Mouse (Mus musculus) heart, adult 2 months (tissue): Measurements from ENCODE around the gene Cdc42. TPM values are rescaled to one million over a fixed set of nuclear protein-coding genes. Genes with fewer than 3 reads are reported as not detected.

Experiments used
- DNase-seq, 2 experiments: peaks; one replicate each; pipeline ENCODE4 v3.0.0; 2021
- H3K27ac ChIP-seq: fragments of 200-600 bp; 2 replicates; pipeline ENCODE4 v1.8.1; 2022
- H3K27me3 ChIP-seq: fragments of 200-500 bp; 2 replicates; pipeline ENCODE4 v1.6.1; 2012; ENCODE audit warnings: mild to moderate bottlenecking, low read length, inconsistent platforms, mixed read lengths; ENCODE audit not compliant: control insufficient read depth, insufficient read depth
- H3K36me3 ChIP-seq: fragments of 200-500 bp; 2 replicates; pipeline ENCODE4 v1.6.1; 2012; ENCODE audit warnings: low read length, inconsistent platforms; ENCODE audit not compliant: control insufficient read depth, insufficient read depth
- H3K4me1 ChIP-seq: fragments of 200-500 bp; 2 replicates; pipeline ENCODE4 v1.6.1; 2011; ENCODE audit warnings: low read length; ENCODE audit not compliant: control insufficient read depth, insufficient read depth
- H3K4me3 ChIP-seq: fragments of 200-600 bp; 2 replicates; pipeline ENCODE4 v1.8.1; 2022
- H3K79me2 ChIP-seq: fragments of 200-500 bp; replicated peaks from 2 replicates; pipeline ENCODE4 v1.6.1; 2012; ENCODE audit warnings: mild to moderate bottlenecking, inconsistent platforms, low read length, moderate library complexity, mixed read lengths; ENCODE audit not compliant: control insufficient read depth, insufficient read depth
- H3K9ac ChIP-seq: fragments of 200-500 bp; 2 replicates; pipeline ENCODE4 v1.6.1; 2012; ENCODE audit warnings: low read depth, mild to moderate bottlenecking, control low read depth, inconsistent platforms, low read length, mixed read lengths
- CTCF ChIP-seq: fragments of 200-600 bp; IDR thresholded peaks from 2 replicates; pipeline ENCODE4 v1.8.1; 2022; ENCODE audit warnings: antibody characterized with exemption, mild to moderate bottlenecking, moderate library complexity
- EP300 ChIP-seq: fragments of 200-500 bp; IDR thresholded peaks from 2 replicates; pipeline ENCODE4 v1.6.1; 2011; ENCODE audit warnings: low read depth, low read length, control low read depth; ENCODE audit not compliant: insufficient read depth
- POLR2A ChIP-seq: fragments of 200-500 bp; IDR thresholded peaks from 2 replicates; pipeline ENCODE4 v1.6.1; 2011; ENCODE audit warnings: mild to moderate bottlenecking, low read depth, low read length, control low read depth; ENCODE audit not compliant: insufficient read depth
- WGBS: fragments of 180-500 bp; shearing (Covaris S2); methylation state at CpG from one replicate; pipeline ENCODE4 v1.1.7; 2018; 5-methylcytosine and 5-hydroxymethylcytosine counted together
- intact Hi-C: fragments of 180-260 bp; cut with DNase I; formaldehyde crosslinking; loops from one replicate; pipeline ENCODE4 v1.15.1; 2025
- polyA plus RNA-seq: library from polyadenylated mRNA; depleted of rRNA; stranded (reverse); fragments of >200 nt; gene quantifications from 2 replicates; pipeline ENCODE4 v1.2.3, GENCODE M21; 2012
- total RNA-seq, 2 experiments: library from RNA; stranded (reverse); gene quantifications; 2 replicates each; pipeline ENCODE4 v1.2.3; 2021

Gene Cdc42
- total and polyA plus RNA-seq, 3 experiments: 68.4 to 137 (median 136) TPM

GRCm38 (mm10) chr4:137358291-137359002, 927 bp upstream of the Cdc42 start:
- H3K27ac ChIP-seq: no peak overlapping the region; the same call in 1 of the 2 replicates
- no peak overlapping the region; the same call in 1 of the 2 replicates for H3K4me3 ChIP-seq

GRCm38 (mm10) chr4:137356674-137357510, 628 bp downstream of the Cdc42 start:
- peak overlapping the region; percentile 100 for H3K9ac ChIP-seq
- intact Hi-C loops: loop anchor here (1.0 to 5.0 kb wide), 2 partner anchors 13 to 235 kb away; partner anchors contain the start of gene Usp48
- no peaks in the 10 kb centered on the region for H3K27me3 ChIP-seq
- peaks cover 36% of the 10 kb centered on the region for H3K36me3 ChIP-seq
- under 1% methylated on average over 54 of the region's 90 CpGs for WGBS
- 0 out of 2 replicates have a peak, but pooled peaks have one; percentile 1 for TF ChIP-seq CTCF
- TF ChIP-seq POLR2A: 0 out of 2 replicates have a peak, but pooled peaks have one; percentile 25
- no peak for TF ChIP-seq EP300
- H3K27ac ChIP-seq: peak overlapping the region; percentile 97
- H3K4me1 ChIP-seq: peaks cover 14% of the 10 kb centered on the region
- H3K4me3 ChIP-seq: peak overlapping the region; percentile 95
- peaks cover 9% of the 10 kb centered on the region for H3K79me2 ChIP-seq
- DNase-seq: peak; percentile 86 to 88

More at GRCm38 (mm10) chr4:137358291-137359002, 927 bp upstream of the Cdc42 start:
- WGBS: 28% methylated on average over 14 of the region's 14 CpGs
- intact Hi-C loops: loop anchor here (5.0 kb wide), 1 partner anchor 234 kb away; the partner anchor contains the start of gene Usp48
- Histone ChIP-seq H3K79me2 (peaks cover 5% of the 10 kb centered on the region), H3K4me1 (peaks cover 6% of the 10 kb centered on the region), H3K27me3 (no peaks in the 10 kb centered on the region), H3K36me3 (peaks cover 21% of the 10 kb centered on the region), H3K9ac (no peak overlapping the region)
- DNase-seq: no peak
- no peak for TF ChIP-seq CTCF
- no peak for TF ChIP-seq POLR2A

- Histone ChIP-seq H3K9ac (no peak overlapping the region), H3K27ac (no peak overlapping the region), H3K79me2 (peaks cover 15% of the 10 kb centered on the region), H3K36me3 (peaks cover 79% of the 10 kb centered on the region), H3K4me3 (no peak overlapping the region), H3K27me3 (no peaks in the 10 kb centered on the region), H3K4me1 (peaks cover 21% of the 10 kb centered on the region)
- no peak for TF ChIP-seq EP300
- intact Hi-C loops: no loop called here
- no peak for DNase-seq
Measured at GRCm38 (mm10) chr4:137350627-137351026, 6.9 kb downstream of the Cdc42 start.

- H3K4me1 ChIP-seq: peaks cover 19% of the 10 kb centered on the region
- no peak for TF ChIP-seq CTCF
- TF ChIP-seq POLR2A: no peak
- TF ChIP-seq EP300: no peak
- H3K27me3 ChIP-seq: no peaks in the 10 kb centered on the region
- intact Hi-C loops: no loop called here
- peaks cover 76% of the 10 kb centered on the region for H3K36me3 ChIP-seq
- H3K9ac ChIP-seq: no peak overlapping the region
- no peak overlapping the region for H3K4me3 ChIP-seq
- 79% methylated on average over 1 of the region's 1 CpGs for WGBS
- no peak for DNase-seq
- no peak overlapping the region for H3K27ac ChIP-seq
- H3K79me2 ChIP-seq: peaks cover 18% of the 10 kb centered on the region
Measured at GRCm38 (mm10) chr4:137345790-137346189, 11.7 kb downstream of the Cdc42 start.

- H3K27ac ChIP-seq: no peak overlapping the region
Measured at GRCm38 (mm10) chr4:137345112-137345511, 12.4 kb downstream of the Cdc42 start.

GRCm38 (mm10) chr4:137342816-137343215, 14.7 kb downstream of the Cdc42 start:
- intact Hi-C loops: no loop called here
- Histone ChIP-seq H3K27ac (no peak overlapping the region), H3K9ac (no peak overlapping the region), H3K4me3 (no peak overlapping the region), H3K36me3 (peaks cover 74% of the 10 kb centered on the region), H3K79me2 (peaks cover 19% of the 10 kb centered on the region), H3K4me1 (peaks cover 20% of the 10 kb centered on the region), H3K27me3 (no peaks in the 10 kb centered on the region)
- 71% methylated on average over 1 of the region's 1 CpGs for WGBS
- DNase-seq: no peak
- no peak for TF ChIP-seq EP300
- no peak for TF ChIP-seq POLR2A
- TF ChIP-seq CTCF: no peak

More at GRCm38 (mm10) chr4:137345112-137345511, 12.4 kb downstream of the Cdc42 start:
- no peak for DNase-seq
- H3K4me3 ChIP-seq: no peak overlapping the region
- H3K36me3 ChIP-seq: peaks cover 74% of the 10 kb centered on the region
- peaks cover 20% of the 10 kb centered on the region for H3K4me1 ChIP-seq
- no peaks in the 10 kb centered on the region for H3K27me3 ChIP-seq
- 68% methylated on average over 2 of the region's 2 CpGs for WGBS
- peaks cover 22% of the 10 kb centered on the region for H3K79me2 ChIP-seq
- TF ChIP-seq EP300 (no peak), CTCF (no peak), POLR2A (no peak)
- intact Hi-C loops: no loop called here
- no peak overlapping the region for H3K9ac ChIP-seq
